Mouse (Mus musculus) midbrain, embryonic 14.5 days (tissue): ENCODE data around the gene Isca1. TPM values are rescaled to one million over a fixed set of nuclear protein-coding genes. Genes with fewer than 3 reads are reported as not detected.

Experiments
- ATAC-seq: fragments of 200-750 bp; cut with Nextera tagmentation; 2 replicates; pipeline ENCODE4 v1.8.0; 2017; ENCODE audit warnings: moderate number of reproducible peaks, moderate library complexity; ENCODE audit not compliant: low FRiP score, low TSS enrichment
- DNase-seq: peaks from one replicate; pipeline ENCODE4 v3.0.0-alpha.2; 2015
- H3K27ac ChIP-seq: fragments of 300-500 bp; sonication (generic); replicated peaks from 2 replicates; pipeline ENCODE4 v1.5.1; 2014; ENCODE audit warnings: mild to moderate bottlenecking, low read depth, low read length, moderate library complexity
- H3K27me3 ChIP-seq: fragments of 300-500 bp; sonication (generic); 2 replicates; pipeline ENCODE4 v1.6.1; 2014; ENCODE audit warnings: low read length, control low read depth, mixed read lengths; ENCODE audit not compliant: control insufficient read depth, insufficient read depth
- H3K36me3 ChIP-seq: fragments of 300-500 bp; sonication (generic); 2 replicates; pipeline ENCODE4 v1.6.1; 2014; ENCODE audit warnings: low read length, control low read depth; ENCODE audit not compliant: control insufficient read depth, insufficient read depth
- H3K4me1 ChIP-seq: fragments of 300-500 bp; sonication (generic); 2 replicates; pipeline ENCODE4 v1.6.1; 2014; ENCODE audit warnings: mild to moderate bottlenecking, antibody characterized with exemption, low read length, control low read depth; ENCODE audit not compliant: control insufficient read depth, insufficient read depth
- H3K4me2 ChIP-seq: fragments of 300-500 bp; sonication (generic); 2 replicates; pipeline ENCODE4 v1.6.1; 2014; ENCODE audit warnings: mild to moderate bottlenecking, low read length, moderate library complexity
- H3K4me3 ChIP-seq: fragments of 300-500 bp; sonication (generic); replicated peaks from 2 replicates; pipeline ENCODE4 v1.5.1; 2014; ENCODE audit warnings: low read depth, low read length
- H3K9ac ChIP-seq: fragments of 300-500 bp; sonication (generic); replicated peaks from 2 replicates; pipeline ENCODE4 v1.6.1; 2014; ENCODE audit warnings: mild to moderate bottlenecking, low read length, moderate library complexity
- H3K9me3 ChIP-seq: fragments of 300-500 bp; sonication (generic); 2 replicates; pipeline ENCODE4 v1.6.1; 2016; ENCODE audit warnings: low read length, control low read depth, mixed read lengths; ENCODE audit not compliant: control insufficient read depth
- WGBS: fragments of 180-500 bp; shearing (Covaris S2); extraction: QIAGEN DNeasy Blood & Tissue Kit; methylation state at CpG from one replicate; pipeline ENCODE4 v1.1.7; 2014; 5-methylcytosine and 5-hydroxymethylcytosine counted together
- polyA plus RNA-seq: library from polyadenylated mRNA; unstranded; fragments of >200 nt; fragmentation: Nextera tagmentation; extraction: Ambion mirVana; gene quantifications from 2 replicates; pipeline ENCODE4 v1.2.1, GENCODE M21; 2014

Isca1 gene
- 171 and 194 TPM in 2 replicates for polyA plus RNA-seq

- DNase-seq, result peak; percentile 98
- Histone ChIP-seq H3K4me3 (peak within 1 kb of the TSS; percentile 90), H3K27ac (peak within 1 kb of the TSS; percentile 99), H3K9ac (peak within 1 kb of the TSS; percentile 75), H3K36me3 (peaks cover 23% of the 10 kb centered on the region), H3K27me3 (no peaks in the 10 kb centered on the region), H3K4me1 (peaks cover 33% of the 10 kb centered on the region), H3K4me2 (peak within 1 kb of the TSS; percentile 70), H3K9me3 (no peaks in the 10 kb centered on the region)
- WGBS, result under 1% methylated on average over 90 of the region's 91 CpGs
- ATAC-seq, result peak; percentile 99
These were observed at the start of gene Isca1 for GRCm38 (mm10) chr13:59769296-59770163. Gene Isca1 (minus strand): TSS chr13:59769810.

GRCm38 (mm10) chr13:59817352-59817751 lies 47.7 kb upstream of the Isca1 start:
- H3K4me1 ChIP-seq, result peaks cover 33% of the 10 kb centered on the region
- peaks cover 62% of the 10 kb centered on the region for H3K36me3 ChIP-seq
- ATAC-seq, result no peak

GRCm38 (mm10) chr13:59814109-59814591 lies 44.5 kb upstream of the Isca1 start:
- Histone ChIP-seq H3K4me2 (no peak overlapping the region), H3K36me3 (peaks cover 82% of the 10 kb centered on the region), H3K9me3 (no peaks in the 10 kb centered on the region), H3K27me3 (no peaks in the 10 kb centered on the region), H3K9ac (no peak overlapping the region), H3K27ac (no peak overlapping the region), H3K4me3 (no peak overlapping the region), H3K4me1 (peaks cover 6% of the 10 kb centered on the region; the same call in 1 of the 2 replicates)
- no peak for DNase-seq
- ATAC-seq, result no peak
- WGBS, result 73% methylated on average over 6 of the region's 6 CpGs

More at GRCm38 (mm10) chr13:59817352-59817751, 47.7 kb upstream of the Isca1 start:
- Histone ChIP-seq H3K9me3 (no peaks in the 10 kb centered on the region), H3K4me3 (no peak overlapping the region), H3K27ac (no peak overlapping the region), H3K4me2 (no peak overlapping the region), H3K9ac (no peak overlapping the region), H3K27me3 (no peaks in the 10 kb centered on the region)
- DNase-seq, result no peak
- 90% methylated on average over 4 of the region's 4 CpGs for WGBS

- Histone ChIP-seq H3K9ac (no peak overlapping the region), H3K4me2 (no peak overlapping the region), H3K4me3 (no peak overlapping the region), H3K36me3 (peaks cover 94% of the 10 kb centered on the region), H3K27ac (no peak overlapping the region), H3K27me3 (no peaks in the 10 kb centered on the region), H3K9me3 (no peaks in the 10 kb centered on the region), H3K4me1 (no peaks in the 10 kb centered on the region)
- DNase-seq (no peak), ATAC-seq (no peak)
- 98% methylated on average over 3 of the region's 3 CpGs for WGBS
These were observed 42.0 kb upstream of the Isca1 start for GRCm38 (mm10) chr13:59811581-59811980.

GRCm38 (mm10) chr13:59801000-59801399 lies 31.4 kb upstream of the Isca1 start:
- H3K4me2 ChIP-seq, result no peak overlapping the region
- DNase-seq (no peak), ATAC-seq (no peak)
- H3K27ac ChIP-seq, result no peak overlapping the region
- H3K4me1 ChIP-seq, result no peaks in the 10 kb centered on the region
- H3K9ac ChIP-seq, result no peak overlapping the region
- peaks cover 100% of the 10 kb centered on the region for H3K36me3 ChIP-seq
- H3K27me3 ChIP-seq, result no peaks in the 10 kb centered on the region
- H3K4me3 ChIP-seq, result no peak overlapping the region
- H3K9me3 ChIP-seq, result no peaks in the 10 kb centered on the region
- WGBS, result 85% methylated on average over 6 of the region's 6 CpGs

GRCm38 (mm10) chr13:59800077-59800476 lies 30.5 kb upstream of the Isca1 start:
- Histone ChIP-seq H3K9ac (no peak overlapping the region), H3K27ac (no peak overlapping the region), H3K4me3 (no peak overlapping the region), H3K36me3 (peaks cover 100% of the 10 kb centered on the region), H3K4me2 (no peak overlapping the region), H3K9me3 (no peaks in the 10 kb centered on the region), H3K27me3 (no peaks in the 10 kb centered on the region), H3K4me1 (no peaks in the 10 kb centered on the region)
- 97% methylated on average over 2 of the region's 2 CpGs for WGBS
- ATAC-seq, result no peak
- no peak for DNase-seq

GRCm38 (mm10) chr13:59798306-59798705 lies 28.7 kb upstream of the Isca1 start:
- H3K36me3 ChIP-seq, result peaks cover 100% of the 10 kb centered on the region
- H3K4me3 ChIP-seq, result no peak overlapping the region
- no peaks in the 10 kb centered on the region for H3K27me3 ChIP-seq
- no peak overlapping the region for H3K27ac ChIP-seq
- WGBS, result 95% methylated on average over 1 of the region's 1 CpGs
- no peak overlapping the region for H3K9ac ChIP-seq
- H3K4me2 ChIP-seq, result no peak overlapping the region
- no peaks in the 10 kb centered on the region for H3K4me1 ChIP-seq
- ATAC-seq (no peak), DNase-seq (no peak)
- no peaks in the 10 kb centered on the region for H3K9me3 ChIP-seq

GRCm38 (mm10) chr13:59796466-59796848 lies 26.8 kb upstream of the Isca1 start:
- Histone ChIP-seq H3K4me3 (no peak overlapping the region), H3K27me3 (no peaks in the 10 kb centered on the region), H3K4me1 (no peaks in the 10 kb centered on the region), H3K36me3 (peaks cover 97% of the 10 kb centered on the region), H3K4me2 (no peak overlapping the region), H3K9me3 (no peaks in the 10 kb centered on the region), H3K9ac (no peak overlapping the region), H3K27ac (no peak overlapping the region)
- DNase-seq (no peak), ATAC-seq (no peak)
- 98% methylated on average over 9 of the region's 9 CpGs for WGBS
